Mouse (Mus musculus): ENCODE measurements around the gene Bckdha. TPM values are rescaled to one million over a fixed set of nuclear protein-coding genes. Genes with fewer than 3 reads are reported as not detected.

The Bckdha gene
- polyA plus RNA-seq (2012; ENCODE audit: insufficient read depth, insufficient read length, low replicate concordance, missing spikeins): not detected in 2 replicates

- under 1% methylated on average over 50 of the region's 50 CpGs for WGBS
Measured at GRCm38 (mm10) chr7:25658657-25659472, at the start of gene Bckdha, which contains the start of gene Exosc5. Bckdha (minus strand) TSS chr7:25658981. Exosc5 (plus strand) TSS chr7:25659164.

GRCm38 (mm10) chr7:25707581-25708292 lies 49.0 kb upstream of the Bckdha start:
- Histone ChIP-seq H3K27ac (ENCODE audit: insufficient read depth, low read depth, low read length) (no peak overlapping the region), H3K4me1 (ENCODE audit: control insufficient read depth, insufficient read depth, low read length) (peaks cover 45% of the 10 kb centered on the region), H3K4me3 (ENCODE audit: insufficient read depth, low read depth, low read length) (no peak overlapping the region)
- WGBS: 65% methylated on average over 15 of the region's 15 CpGs
- TF ChIP-seq POLR2A (IDR thresholded peaks at IDR 0.05; ENCODE audit: insufficient read depth, low read depth, low read length): no peak
- TF ChIP-seq CTCF (IDR thresholded peaks at IDR 0.05; ENCODE audit: insufficient read depth, low read depth, low read length): no peak

More at GRCm38 (mm10) chr7:25658657-25659472, at the start of gene Bckdha, which contains the start of gene Exosc5:
- Histone ChIP-seq H3K27ac (ENCODE audit: insufficient read depth, low read depth, low read length) (peak within 1 kb of the TSS; percentile 96), H3K4me1 (ENCODE audit: control insufficient read depth, insufficient read depth, low read length) (peaks cover 14% of the 10 kb centered on the region), H3K4me3 (ENCODE audit: insufficient read depth, low read depth, low read length) (peak within 1 kb of the TSS; percentile 80)
- TF ChIP-seq CTCF (IDR thresholded peaks at IDR 0.05; ENCODE audit: insufficient read depth, low read depth, low read length): no peak
- peak; percentile 57 for TF ChIP-seq POLR2A (IDR thresholded peaks at IDR 0.05; ENCODE audit: insufficient read depth, low read depth, low read length)

- TF ChIP-seq POLR2A (IDR thresholded peaks at IDR 0.05; ENCODE audit: insufficient read depth, low read depth, low read length): no peak
- TF ChIP-seq CTCF (IDR thresholded peaks at IDR 0.05; ENCODE audit: insufficient read depth, low read depth, low read length): no peak
- Histone ChIP-seq H3K27ac (ENCODE audit: insufficient read depth, low read depth, low read length) (no peak overlapping the region), H3K4me1 (ENCODE audit: control insufficient read depth, insufficient read depth, low read length) (peaks cover 34% of the 10 kb centered on the region), H3K4me3 (ENCODE audit: insufficient read depth, low read depth, low read length) (no peak overlapping the region)
- WGBS: 79% methylated on average over 7 of the region's 7 CpGs
Measured at GRCm38 (mm10) chr7:25706578-25707170, 47.9 kb upstream of the Bckdha start.

- Histone ChIP-seq H3K4me3 (ENCODE audit: insufficient read depth, low read depth, low read length) (no peak overlapping the region), H3K4me1 (ENCODE audit: control insufficient read depth, insufficient read depth, low read length) (peaks cover 26% of the 10 kb centered on the region), H3K27ac (ENCODE audit: insufficient read depth, low read depth, low read length) (no peak overlapping the region)
- no peak for TF ChIP-seq CTCF (IDR thresholded peaks at IDR 0.05; ENCODE audit: insufficient read depth, low read depth, low read length)
- no peak for TF ChIP-seq POLR2A (IDR thresholded peaks at IDR 0.05; ENCODE audit: insufficient read depth, low read depth, low read length)
- WGBS: 64% methylated on average over 6 of the region's 6 CpGs
Measured at GRCm38 (mm10) chr7:25705801-25706251, 47.0 kb upstream of the Bckdha start.

- WGBS: 15% methylated on average over 35 of the region's 37 CpGs
- H3K27ac ChIP-seq (ENCODE audit: insufficient read depth, low read depth, low read length): no peak overlapping the region
- TF ChIP-seq POLR2A (IDR thresholded peaks at IDR 0.05; ENCODE audit: insufficient read depth, low read depth, low read length): no peak
- no peak for TF ChIP-seq CTCF (IDR thresholded peaks at IDR 0.05; ENCODE audit: insufficient read depth, low read depth, low read length)
- H3K4me1 ChIP-seq (ENCODE audit: control insufficient read depth, insufficient read depth, low read length): peaks cover 16% of the 10 kb centered on the region
- H3K4me3 ChIP-seq (ENCODE audit: insufficient read depth, low read depth, low read length): no peak overlapping the region; the same call in 1 of the 2 replicates
Measured at GRCm38 (mm10) chr7:25704716-25705364, 46.1 kb upstream of the Bckdha start.

GRCm38 (mm10) chr7:25703793-25704494 lies 45.2 kb upstream of the Bckdha start:
- no peak for TF ChIP-seq CTCF (IDR thresholded peaks at IDR 0.05; ENCODE audit: insufficient read depth, low read depth, low read length)
- Histone ChIP-seq H3K4me1 (ENCODE audit: control insufficient read depth, insufficient read depth, low read length) (peaks cover 14% of the 10 kb centered on the region), H3K27ac (ENCODE audit: insufficient read depth, low read depth, low read length) (no peak overlapping the region), H3K4me3 (ENCODE audit: insufficient read depth, low read depth, low read length) (no peak overlapping the region)
- WGBS: 45% methylated on average over 10 of the region's 10 CpGs

- Histone ChIP-seq H3K27ac (ENCODE audit: insufficient read depth, low read depth, low read length) (no peak overlapping the region), H3K4me1 (ENCODE audit: control insufficient read depth, insufficient read depth, low read length) (peaks cover 5% of the 10 kb centered on the region; the same call in 1 of the 2 replicates), H3K4me3 (ENCODE audit: insufficient read depth, low read depth, low read length) (no peak overlapping the region)
- WGBS: 91% methylated on average over 2 of the region's 2 CpGs
- TF ChIP-seq CTCF (IDR thresholded peaks at IDR 0.05; ENCODE audit: insufficient read depth, low read depth, low read length) (no peak), POLR2A (IDR thresholded peaks at IDR 0.05; ENCODE audit: insufficient read depth, low read depth, low read length) (no peak)
Measured at GRCm38 (mm10) chr7:25702350-25702749, 43.6 kb upstream of the Bckdha start.

GRCm38 (mm10) chr7:25700732-25701131 lies 42.0 kb upstream of the Bckdha start:
- 76% methylated on average over 12 of the region's 12 CpGs for whole genome bisulfite sequencing
- H3K4me1 ChIP-seq (ENCODE audit: control insufficient read depth, insufficient read depth, low read length): peaks cover 3% of the 10 kb centered on the region; the same call in 1 of the 2 replicates
- TF ChIP-seq POLR2A (IDR thresholded peaks at IDR 0.05; ENCODE audit: insufficient read depth, low read depth, low read length) (no peak), CTCF (IDR thresholded peaks at IDR 0.05; ENCODE audit: insufficient read depth, low read depth, low read length) (no peak)
- no peak overlapping the region for H3K4me3 ChIP-seq (ENCODE audit: insufficient read depth, low read depth, low read length)
- H3K27ac ChIP-seq (ENCODE audit: insufficient read depth, low read depth, low read length): no peak overlapping the region

All from olfactory bulb, adult 2 months (tissue).